Mouse (Mus musculus) embryonic facial prominence, embryonic 12.5 days (tissue): ENCODE results near the gene Rbmx2. TPM values are rescaled to one million over a fixed set of nuclear protein-coding genes. Genes with fewer than 3 reads are reported as not detected.

Experiments
- polyA plus RNA-seq: library from polyadenylated mRNA; unstranded; fragments of >200 nt; fragmentation: Nextera tagmentation; extraction: Ambion mirVana; gene quantifications from 2 replicates; pipeline ENCODE4 v1.2.1, GENCODE M21; 2016

Rbmx2 gene
- polyA plus RNA-seq, 1 experiment from 2014 or later: 25.7 TPM

Other genes with a start within 250 kb of the Rbmx2 start
- gene Elf4, start 231.9 kb upstream of the Rbmx2 start, polyA plus RNA-seq: 3.2 and 4.0 TPM in 2 replicates
- gene Aifm1, start 181.4 kb upstream of the Rbmx2 start, polyA plus RNA-seq: 75.0 and 79.3 TPM in 2 replicates
- 11.0 and 12.0 TPM in 2 replicates for gene Rab33a, start 175.7 kb upstream of the Rbmx2 start, polyA plus RNA-seq
- gene Zfp280c, start 100.5 kb upstream of the Rbmx2 start, polyA plus RNA-seq: 15.9 and 19.1 TPM in 2 replicates
- 18.4 and 21.6 TPM in 2 replicates for gene Slc25a14, start 71.6 kb upstream of the Rbmx2 start, polyA plus RNA-seq
- not detected in 2 replicates for gene Gpr119, start 20.5 kb upstream of the Rbmx2 start, polyA plus RNA-seq
- not detected in 2 replicates for gene Gm595, start 182.7 kb downstream of the Rbmx2 start, polyA plus RNA-seq